Mouse (Mus musculus) thymus, postnatal 14 days (tissue): ENCODE measurements around the gene Pdcd2l.

Experiments used
- DNase-seq: peaks from one replicate; pipeline ENCODE4 v3.0.0; 2021

The Pdcd2l gene

DNA sequence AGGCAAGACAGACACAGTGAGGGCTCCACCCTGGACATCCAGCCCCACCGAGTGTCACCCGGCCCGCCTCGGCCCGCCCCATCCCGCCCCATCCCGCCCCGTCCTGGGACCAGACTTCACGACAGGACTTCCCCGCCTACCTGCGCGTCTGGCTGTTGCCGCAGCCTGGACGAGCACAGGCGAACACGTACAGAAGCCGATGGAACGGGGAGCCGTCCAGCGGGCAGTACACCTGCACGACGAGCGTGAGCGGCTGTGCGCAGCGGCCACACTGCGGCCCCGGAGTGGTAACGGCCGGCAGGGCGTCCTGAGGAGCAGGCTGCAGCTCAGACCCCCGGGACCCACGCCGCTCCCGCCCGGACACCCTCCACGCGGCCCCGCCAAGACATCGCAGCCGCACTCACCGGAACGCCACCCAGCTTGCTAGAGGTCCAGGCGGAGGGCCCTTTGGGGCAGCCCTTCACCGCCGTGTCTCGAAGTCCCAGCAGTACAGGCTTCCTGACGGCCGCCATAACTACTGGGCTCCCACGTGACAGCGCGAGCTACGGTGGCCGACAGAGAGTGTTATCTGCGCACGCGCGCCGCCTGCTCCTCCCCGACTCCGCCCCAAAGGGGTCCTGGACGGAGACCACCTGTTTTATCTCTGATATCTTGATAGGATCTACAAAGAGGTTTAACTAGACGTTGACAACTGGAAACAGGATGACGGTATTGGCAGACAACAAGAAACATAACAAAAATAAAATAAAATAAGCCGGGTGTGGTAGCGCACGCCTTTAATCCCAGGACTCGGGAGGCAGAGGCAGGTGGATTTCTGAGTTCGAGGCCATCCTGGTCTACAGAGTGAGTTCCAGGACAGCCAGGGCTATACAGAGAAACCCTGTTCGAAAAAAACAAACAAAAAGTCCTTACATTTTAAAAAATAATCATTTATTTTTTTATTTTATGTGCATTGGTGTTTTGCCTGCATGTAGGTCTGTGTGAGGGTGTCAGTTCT, at the start of gene Pdcd2l:
Gene Pdcd2l, minus strand, starts transcription at position 530 of the 997 bp plus-strand sequence.
- DNase-seq, result peak; percentile 93

DNA sequence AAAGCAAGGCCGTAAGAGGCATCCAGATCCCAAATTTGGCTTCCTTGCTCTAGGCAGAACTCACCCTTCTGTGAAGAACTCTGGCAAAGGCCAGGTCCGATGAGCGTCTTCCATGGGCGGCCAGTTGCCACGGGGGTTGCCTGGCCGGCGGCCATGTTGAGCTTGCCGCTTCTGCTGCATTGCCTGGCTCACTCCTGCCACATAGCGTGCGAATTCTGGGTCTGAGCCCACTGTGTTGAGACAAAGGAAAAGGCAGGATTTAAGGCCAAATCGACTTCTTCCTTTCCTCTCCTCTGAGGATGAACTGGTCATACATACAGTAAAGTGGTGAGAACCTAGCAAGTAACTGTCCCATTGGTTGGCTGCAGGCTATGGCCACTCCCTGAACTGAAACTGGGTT, 45.7 kb upstream of the Pdcd2l start:
- DNase-seq, result no peak

DNA sequence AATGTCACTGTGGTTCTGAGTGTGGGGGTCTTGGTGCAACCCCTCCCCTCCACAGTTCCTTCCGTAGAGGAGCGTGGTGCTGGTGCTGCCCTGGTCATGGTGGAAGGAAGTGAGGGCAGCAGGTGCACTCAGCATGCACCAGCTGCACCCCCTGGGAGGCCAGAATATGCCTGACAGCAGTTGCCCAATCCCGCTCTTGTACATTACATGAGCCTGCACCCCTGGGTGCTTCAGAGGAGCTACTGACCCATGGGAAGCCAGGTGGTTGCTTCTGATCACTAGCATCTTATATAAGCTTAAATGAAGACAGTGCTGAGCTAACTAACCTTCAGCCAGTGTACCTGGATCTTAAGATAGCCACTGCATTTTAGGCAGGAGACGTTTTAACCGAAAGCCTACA, 41.6 kb upstream of the Pdcd2l start:
- no peak for DNase-seq

DNA sequence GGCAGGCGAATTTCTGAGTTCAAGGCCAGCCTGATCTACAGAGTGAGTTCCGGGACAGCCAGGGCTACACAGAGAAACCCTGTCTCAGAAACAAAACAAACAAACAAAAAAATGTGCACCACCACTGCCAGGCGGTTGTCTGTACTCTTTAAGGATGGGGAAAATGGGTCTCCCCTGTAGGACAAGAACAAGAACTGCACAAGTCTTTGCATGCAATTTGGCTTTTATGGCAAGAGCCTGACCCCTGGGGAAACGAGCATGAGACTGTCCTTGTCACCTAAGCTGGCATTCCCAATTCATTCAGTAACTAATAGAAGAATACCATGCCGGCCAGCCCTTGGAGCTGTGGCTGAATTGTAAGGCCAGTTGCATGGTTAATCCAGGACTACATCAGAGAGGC, 39.1 kb upstream of the Pdcd2l start:
- no peak for DNase-seq

DNA sequence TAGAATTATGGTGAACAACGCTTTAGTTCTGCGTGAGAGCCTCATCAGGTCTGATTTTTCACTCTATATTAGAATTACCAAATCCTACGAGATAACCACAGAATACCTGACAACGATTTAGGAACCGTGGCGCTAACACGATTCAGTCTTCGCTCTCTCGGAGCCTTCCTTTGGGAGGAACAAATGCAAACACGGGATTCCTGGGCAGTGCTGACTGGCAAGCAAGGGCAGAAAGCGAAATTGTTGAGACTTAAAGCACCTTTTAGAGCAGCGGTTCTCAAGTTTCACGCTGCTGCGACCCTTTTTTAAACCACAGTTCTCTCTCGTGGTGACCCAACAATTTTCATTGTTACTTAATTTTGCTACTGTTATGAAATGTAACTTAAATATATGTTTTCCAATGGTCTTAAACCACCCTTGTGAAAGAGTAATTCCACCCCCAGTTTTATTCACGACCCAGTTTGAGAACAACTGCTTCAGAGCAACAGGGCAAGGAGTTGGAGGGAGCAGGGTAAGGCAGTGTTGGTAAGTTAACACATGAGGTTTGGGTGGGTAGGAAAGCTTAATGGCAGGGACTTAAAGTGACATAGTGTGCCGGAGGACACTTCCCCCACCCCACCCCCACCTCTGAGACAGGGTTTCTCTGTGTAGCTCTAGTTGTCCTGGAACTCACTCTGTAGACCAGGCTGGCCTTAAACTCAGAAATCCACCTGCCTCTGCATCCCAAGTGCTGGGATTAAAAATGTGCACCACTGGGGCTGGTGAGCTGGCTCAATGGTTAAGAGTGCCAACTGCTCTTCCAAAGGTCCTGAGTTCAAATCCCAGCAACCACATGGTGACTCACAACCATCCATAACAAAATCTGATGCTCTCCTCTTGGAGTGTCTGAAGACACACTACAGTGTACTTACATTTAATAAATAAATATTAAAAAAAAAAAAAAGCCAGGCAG, 38.4 kb upstream of the Pdcd2l start:
- no peak for DNase-seq

DNA sequence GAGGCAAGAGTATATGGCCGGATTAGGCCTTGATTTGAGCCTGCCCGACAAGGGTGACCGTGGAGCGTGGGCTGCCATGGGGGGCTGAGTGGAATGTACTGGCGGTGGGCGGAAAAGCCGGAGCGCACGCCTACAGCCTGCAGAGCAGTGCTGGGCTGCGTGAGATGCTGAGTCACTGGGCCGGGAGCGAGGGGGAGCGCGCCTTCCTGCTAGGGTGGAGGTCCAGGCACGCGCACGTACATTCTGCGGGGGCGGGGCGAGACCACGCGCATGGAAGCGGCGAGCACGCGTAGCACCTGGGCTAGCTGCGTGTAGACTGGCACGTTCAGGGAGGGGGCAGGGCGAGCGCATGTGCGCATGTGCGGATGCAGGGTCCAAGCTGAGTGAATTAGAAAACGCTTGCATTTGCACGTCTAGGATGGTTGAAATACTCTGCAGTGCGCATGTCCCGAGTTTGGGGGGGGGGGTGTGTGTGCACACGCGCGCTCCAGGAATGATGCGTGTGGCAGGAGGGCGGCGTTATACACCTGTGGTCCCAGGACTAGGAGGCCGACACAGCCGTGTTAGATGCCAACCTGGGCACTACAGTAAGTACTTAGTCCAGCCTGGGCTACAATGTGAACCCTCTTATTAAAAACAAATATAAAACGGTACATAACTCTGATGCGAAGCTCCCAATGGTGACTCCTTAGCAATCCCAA, 37.6 kb upstream of the Pdcd2l start:
- peak; percentile 100 for DNase-seq

DNA sequence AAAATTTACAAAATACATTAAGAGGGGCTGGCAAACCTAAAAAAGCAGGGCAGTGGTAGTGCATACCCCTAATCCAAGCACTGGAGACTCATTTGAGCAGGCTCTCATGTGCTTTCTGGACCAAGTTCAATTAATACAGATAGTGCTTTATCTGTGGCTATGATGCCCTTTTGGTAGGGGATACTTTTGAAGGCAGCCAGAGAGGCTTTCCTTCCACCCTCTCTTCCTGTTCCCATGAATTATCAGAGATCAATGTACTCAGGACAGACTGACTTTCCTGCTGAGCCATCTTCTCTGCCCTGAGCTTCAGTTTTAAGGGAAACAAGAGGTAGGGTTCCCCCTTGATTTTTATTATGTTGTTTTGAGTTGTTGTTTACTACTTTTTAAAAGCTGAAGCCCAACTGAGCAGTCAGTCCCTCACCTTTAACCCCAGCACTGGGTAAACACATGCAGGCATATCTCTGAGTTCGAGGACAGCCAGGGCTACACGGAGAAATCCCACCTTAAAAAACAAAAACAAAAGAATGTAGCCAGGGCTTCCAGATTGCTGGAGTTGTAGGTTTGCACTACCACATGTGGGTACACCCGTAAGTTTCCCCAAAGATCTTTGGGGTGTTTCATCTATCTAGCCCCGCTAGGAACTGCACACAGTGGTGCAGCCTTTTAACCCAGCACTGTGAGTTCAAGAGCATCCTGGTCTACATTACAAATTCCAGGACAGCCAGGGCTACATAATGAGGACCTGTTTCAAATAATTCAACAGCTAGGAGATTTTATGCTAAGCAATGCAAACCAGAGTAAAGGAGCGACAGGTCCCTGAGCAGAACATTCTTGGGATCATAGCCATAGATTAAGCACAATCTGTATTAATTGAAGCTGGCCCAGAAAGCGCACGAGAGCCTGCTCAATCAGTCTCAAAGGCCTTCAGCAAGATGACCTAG, 36.6 kb upstream of the Pdcd2l start:
- DNase-seq, result no peak

DNA sequence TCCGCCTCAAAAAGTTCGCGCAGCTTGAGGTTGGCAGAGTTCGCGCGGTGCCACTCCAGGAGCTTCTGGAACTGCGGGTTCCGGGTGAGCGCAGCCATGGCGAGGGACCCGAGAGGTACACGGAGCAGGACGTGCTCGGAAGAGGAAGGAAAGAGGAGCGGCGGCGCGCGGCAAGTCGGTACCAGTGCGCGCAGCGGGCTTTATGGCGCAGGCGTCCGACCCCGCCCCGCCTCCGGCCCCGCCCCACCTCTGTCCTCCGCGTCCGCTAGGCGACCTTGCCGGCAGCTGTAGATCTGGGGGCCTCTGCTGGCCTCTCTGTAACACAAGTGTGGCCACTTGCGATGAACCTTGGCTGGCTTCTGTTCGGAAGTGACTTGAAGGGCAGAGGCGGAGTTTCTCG, 33.7 kb upstream of the Pdcd2l start, which contains the start of gene Gpi1:
Gene Gpi1, minus strand, starts transcription at position 221 of the 400 bp plus-strand sequence.
- DNase-seq, result peak; percentile 87

DNA sequence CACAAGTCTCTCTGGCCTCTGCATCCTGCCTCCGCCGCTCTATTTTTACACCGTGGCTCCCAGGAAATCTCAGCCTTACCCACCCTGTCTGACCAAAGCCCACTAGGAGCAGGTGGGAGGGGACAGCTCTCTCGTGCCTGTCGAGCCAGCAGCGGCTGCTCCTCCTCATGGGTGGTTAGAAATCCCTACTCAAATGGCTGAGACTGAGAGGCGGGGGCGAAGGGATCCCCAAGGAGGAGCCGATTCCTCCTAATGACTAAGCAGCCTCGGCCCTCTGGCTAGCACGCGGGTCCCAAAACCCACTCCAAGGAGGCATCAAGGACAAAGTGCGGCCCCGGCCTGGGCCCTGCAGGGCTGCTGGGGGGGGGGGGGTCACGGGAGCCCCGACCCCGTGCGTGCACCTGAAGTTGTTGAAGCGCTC, 33.2 kb upstream of the Pdcd2l start:
- DNase-seq, result no peak

DNA sequence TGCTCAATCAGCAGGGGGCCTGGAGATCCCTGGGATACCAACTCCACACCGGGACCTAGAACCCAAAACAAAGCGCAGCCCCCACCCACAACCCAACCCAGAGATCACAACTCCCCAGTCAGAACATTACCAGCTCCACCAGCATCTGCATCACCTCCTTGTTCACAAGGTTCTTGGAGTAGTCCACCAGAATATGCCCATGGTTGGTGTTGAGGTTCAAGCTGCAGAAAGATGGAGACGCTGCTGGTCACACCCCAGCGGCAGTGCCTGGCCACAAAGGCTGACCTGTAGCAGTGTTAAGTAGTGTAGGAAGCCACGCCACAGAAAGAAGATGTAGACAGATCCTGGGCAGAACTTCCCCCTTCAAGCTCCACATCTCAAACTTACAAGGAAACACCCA, 32.7 kb upstream of the Pdcd2l start:
- no peak for DNase-seq

DNA sequence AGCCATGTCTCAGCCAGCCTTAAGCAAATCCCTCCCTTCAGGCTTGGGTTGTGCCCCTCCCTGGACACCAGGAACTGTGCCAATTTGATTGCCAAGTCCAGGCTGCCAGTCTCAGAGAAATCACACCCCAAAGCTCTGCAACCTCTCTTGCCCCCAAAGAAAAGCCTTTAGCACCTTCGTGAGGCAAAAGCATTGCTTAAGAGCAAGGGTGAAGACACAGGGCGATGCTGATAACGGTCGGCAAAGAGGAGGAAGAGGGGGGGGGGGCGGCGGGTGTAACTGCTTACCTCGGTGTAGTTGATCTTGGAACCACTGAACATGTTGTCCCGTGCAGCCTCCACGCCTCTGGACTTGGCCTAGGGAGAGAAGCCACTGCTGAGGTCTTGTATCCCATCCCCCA, 32.2 kb upstream of the Pdcd2l start:
- no peak for DNase-seq

DNA sequence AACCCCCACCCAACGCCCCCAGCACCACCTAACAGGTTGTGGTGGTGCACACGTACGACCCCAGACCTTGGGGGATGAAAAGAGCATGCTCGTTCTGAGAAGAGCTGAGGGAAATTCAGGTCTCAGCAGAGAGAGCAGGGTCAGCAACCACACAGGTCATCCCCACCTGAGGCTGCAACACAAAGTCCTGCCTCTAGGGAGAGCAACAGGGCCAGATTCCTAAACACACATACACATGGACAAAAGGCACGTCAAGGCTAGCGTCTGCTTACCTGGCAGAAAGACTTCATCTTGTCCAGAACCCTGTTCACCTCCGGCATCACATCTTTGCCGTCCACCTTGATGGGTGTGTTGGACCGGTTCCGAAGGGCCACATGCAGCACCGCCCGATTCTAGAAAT, 30.4 kb upstream of the Pdcd2l start:
- DNase-seq, result no peak

DNA sequence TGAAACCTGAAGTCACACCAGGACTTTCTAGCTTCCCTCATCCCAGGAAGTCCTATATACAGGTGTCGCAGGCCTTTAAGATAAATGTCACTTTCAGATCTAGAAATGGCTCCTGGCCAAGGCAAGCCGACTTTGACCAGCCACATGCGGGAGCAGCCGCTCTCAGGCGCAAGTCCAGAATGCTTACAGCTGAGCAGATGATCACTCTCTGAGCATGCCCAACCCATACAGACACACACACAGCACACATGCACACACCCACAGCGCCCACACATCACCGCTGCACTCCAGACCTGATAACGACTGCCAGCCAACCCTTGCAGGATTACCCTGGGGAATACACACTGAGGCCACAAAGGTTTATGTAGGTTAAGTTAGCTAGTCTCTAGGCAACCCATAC, 29.6 kb upstream of the Pdcd2l start:
- DNase-seq, result no peak

DNA sequence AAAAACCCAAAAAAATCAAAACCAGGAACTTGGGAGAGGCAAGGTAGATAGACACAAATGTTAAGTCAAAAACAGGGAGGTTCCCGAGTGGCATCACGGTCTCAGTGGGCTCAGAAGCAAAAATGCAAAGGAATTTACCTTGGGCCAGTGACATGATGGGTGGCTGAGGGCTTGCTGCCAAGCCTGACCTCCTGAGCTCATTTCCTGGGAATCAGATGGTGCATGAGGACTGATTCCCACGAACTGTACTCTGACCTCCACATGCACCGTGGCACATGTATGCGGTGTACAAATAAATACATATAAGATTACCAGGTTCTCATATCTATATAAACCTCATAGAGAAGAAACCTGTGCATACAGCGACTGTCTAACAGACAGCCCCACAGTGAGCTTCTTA, 27.8 kb upstream of the Pdcd2l start:
- no peak for DNase-seq

DNA sequence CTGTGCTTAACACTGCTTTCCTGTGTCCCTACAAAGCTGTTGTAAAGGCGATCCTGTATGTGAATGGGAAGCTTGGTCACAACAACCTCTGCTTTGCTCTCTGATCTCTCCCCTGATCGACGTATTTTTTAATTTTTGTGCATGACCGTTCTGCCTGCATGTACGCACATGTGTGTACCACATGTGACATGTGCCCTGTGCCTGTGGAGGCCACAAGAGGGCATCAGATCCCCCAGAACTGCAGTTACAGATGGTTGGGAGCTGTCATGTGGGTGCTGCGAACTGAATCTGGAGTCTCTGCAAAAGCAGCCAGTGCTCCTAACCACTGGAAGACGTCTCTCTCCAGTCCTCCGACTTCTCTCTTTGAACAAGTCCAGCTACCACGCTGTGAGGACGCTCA, 25.9 kb upstream of the Pdcd2l start:
- no peak for DNase-seq

DNA sequence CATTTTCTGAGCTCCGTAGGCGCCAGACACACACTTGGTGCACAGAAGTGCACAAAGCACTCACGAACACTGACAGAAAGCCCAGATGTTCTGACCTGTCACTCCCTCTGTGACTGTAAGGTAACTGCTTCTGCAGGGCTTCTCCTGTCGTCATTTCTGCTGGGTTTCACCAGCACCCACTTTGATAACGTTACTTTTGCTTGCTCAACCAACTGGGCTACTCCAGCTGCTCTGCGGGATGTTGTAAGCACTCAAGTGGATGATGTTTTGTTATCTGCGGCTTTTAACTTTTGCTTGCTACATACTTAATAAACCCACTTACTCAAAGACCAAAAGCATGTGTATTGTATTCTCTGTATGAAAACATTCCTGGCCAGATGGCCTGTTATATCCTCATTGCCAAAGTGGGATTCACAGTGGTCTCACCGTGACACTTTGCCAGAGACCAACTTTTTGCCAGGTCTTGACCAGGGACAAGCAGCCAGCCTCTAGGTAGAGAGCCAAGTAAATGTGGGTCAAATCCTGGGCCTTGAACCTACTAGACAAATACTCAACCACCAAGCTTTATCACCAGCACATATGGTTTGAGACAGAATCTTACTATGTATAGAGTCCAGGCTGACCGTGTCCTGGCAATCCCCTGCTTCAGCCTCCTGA, 25.3 kb upstream of the Pdcd2l start:
- DNase-seq, result no peak

DNA sequence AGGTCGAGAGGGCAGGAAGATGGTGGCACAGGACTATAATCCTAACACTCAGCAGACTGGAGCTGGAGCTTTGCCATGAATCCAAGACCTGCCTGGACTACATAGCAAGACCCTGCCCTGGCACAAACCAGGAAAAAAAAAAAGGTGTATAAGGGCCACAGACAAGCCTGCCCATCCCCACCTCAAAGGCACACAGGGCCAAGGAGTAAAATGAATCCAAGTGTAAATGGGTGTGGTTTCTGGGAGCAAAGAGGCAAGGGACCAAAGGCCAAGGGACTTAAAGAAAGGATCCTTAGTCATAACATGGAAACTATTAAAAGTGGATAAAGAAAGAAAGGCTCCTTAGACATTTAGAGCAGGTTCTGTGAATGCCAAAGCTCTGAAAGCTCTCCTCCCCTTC, 22.0 kb upstream of the Pdcd2l start:
- DNase-seq, result no peak

DNA sequence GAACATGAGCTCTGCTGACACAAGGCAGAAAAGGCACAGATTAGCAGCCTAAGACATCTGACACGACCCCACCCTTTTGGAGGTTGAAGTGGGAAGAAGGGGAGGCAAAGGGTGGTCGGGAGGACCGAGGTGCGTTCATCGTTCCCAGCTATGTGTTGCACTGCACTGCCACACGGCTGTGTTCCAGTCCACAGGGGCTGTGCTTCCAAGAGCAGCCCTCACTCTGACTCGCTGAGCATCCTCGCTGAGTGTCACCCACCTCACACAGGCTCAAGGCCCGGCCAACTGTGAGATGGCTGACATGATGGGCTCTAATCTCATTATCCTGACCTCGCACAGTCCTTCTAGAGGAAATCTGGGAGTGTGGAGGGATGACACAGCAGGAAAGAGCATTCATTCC, 20.0 kb upstream of the Pdcd2l start:
- DNase-seq, result no peak

DNA sequence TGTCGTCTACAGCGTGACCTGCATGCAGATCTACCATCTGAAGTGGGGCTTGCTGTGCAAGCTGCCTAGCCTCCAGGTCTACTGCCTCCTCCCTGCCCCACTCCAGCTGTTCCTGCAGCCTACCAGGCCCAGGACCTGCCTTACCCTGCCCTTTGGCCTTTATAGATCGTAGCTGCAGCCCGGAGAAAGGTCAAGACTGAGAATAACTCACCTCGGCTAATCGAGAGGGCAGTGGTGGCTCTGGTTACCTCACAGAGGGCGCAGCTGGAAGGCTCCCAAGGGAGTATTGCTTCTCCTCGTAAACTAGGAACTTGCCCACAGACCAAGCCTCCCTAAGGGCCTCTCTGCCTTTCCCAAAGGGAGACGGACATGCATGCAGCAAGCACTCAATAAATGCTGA, 19.0 kb upstream of the Pdcd2l start:
- no peak for DNase-seq

DNA sequence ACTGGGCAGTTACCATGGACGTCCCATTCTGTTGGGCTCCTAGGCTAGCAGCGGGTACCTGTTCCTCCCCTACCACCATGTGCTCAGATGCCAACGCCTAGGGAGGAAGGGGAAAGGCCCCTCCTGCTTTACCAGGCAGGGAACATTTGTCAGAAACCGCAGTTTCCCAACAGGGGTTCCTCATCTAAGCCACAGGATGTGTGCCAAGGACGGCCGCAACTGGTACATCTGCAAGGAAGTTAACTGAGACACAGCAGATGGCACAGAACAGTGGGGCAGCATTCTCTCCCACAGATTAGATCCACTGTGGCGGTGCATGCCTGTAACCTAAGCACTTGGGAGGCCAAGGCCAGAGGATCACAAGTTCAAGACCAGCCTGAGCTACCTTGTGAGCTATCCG, 18.2 kb upstream of the Pdcd2l start:
- DNase-seq, result no peak

DNA sequence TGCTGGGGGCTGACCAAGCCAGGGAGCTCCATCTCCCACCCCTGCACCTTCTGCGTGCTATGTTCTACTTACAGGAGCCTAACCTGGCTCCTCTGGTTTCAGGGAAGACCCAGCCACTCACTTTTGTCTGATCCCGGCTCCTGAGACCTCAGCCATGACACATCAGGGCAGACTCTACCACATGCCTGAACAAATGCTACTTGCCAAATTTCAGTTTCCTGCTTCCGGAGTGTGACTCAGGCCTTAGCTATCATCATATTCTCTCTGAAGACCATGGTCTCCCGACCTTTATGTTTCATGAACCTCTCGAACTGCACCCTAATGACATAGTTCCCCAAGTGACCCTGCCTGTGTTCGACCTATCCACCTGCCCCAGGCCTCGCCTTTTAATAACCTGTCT, 16.8 kb upstream of the Pdcd2l start:
- no peak for DNase-seq
